Mouse (Mus musculus) forebrain, embryonic 11.5 days (tissue): Measurements from ENCODE around the gene Pgam5. TPM values are rescaled to one million over a fixed set of nuclear protein-coding genes. Genes with fewer than 3 reads are reported as not detected.

Experiments
- ATAC-seq: fragments of 200-750 bp; cut with Nextera tagmentation; replicated peaks from 2 replicates; pipeline ENCODE4 v1.8.0; 2017; ENCODE audit warnings: moderate TSS enrichment; ENCODE audit not compliant: low FRiP score
- DNase-seq: peaks from one replicate; pipeline ENCODE4 v3.0.0-alpha.2; 2017; ENCODE audit warnings: low spot score
- H3K27ac ChIP-seq: fragments of 300-500 bp; sonication (generic); 2 replicates; pipeline ENCODE4 v1.5.1; 2014; ENCODE audit warnings: low read depth, low read length
- H3K27me3 ChIP-seq: fragments of 300-500 bp; sonication (generic); 2 replicates; pipeline ENCODE4 v1.6.1; 2014; ENCODE audit warnings: mild to moderate bottlenecking, low read length, mixed read lengths; ENCODE audit not compliant: control insufficient read depth, insufficient read depth
- H3K36me3 ChIP-seq: fragments of 300-500 bp; sonication (generic); 2 replicates; pipeline ENCODE4 v1.6.1; 2014; ENCODE audit warnings: mild to moderate bottlenecking, low read length, moderate library complexity, mixed read lengths; ENCODE audit not compliant: control insufficient read depth, insufficient read depth
- H3K4me1 ChIP-seq: fragments of 300-500 bp; sonication (generic); replicated peaks from 2 replicates; pipeline ENCODE4 v1.6.1; 2014; ENCODE audit warnings: low read length, mixed read lengths; ENCODE audit not compliant: control insufficient read depth, insufficient read depth
- H3K4me2 ChIP-seq: fragments of 300-500 bp; sonication (generic); 2 replicates; pipeline ENCODE4 v1.6.1; 2014; ENCODE audit warnings: low read depth, mild to moderate bottlenecking, low read length, moderate library complexity, mixed read lengths; ENCODE audit not compliant: severe bottlenecking
- H3K4me3 ChIP-seq: fragments of 300-500 bp; sonication (generic); 2 replicates; pipeline ENCODE4 v1.5.1; 2014; ENCODE audit warnings: low read depth, low read length
- H3K9ac ChIP-seq: fragments of 300-500 bp; sonication (generic); 2 replicates; pipeline ENCODE4 v1.6.1; 2014; ENCODE audit warnings: low read length
- H3K9me3 ChIP-seq: fragments of 300-500 bp; sonication (generic); 2 replicates; pipeline ENCODE4 v1.6.1; 2016; ENCODE audit warnings: low read length, mixed read lengths; ENCODE audit not compliant: control insufficient read depth
- WGBS: fragments of 180-500 bp; shearing (Covaris S2); extraction: QIAGEN DNeasy Blood & Tissue Kit; methylation state at CpG from one replicate; pipeline ENCODE4 v1.1.7; 2014; 5-methylcytosine and 5-hydroxymethylcytosine counted together
- polyA plus RNA-seq: library from polyadenylated mRNA; unstranded; fragments of >200 nt; fragmentation: Nextera tagmentation; extraction: Ambion mirVana; gene quantifications from 2 replicates; pipeline ENCODE4 v1.2.1, GENCODE M21; 2014

The Pgam5 gene
- polyA plus RNA-seq, 1 experiment from 2014 or later: 92.4 TPM

DNA sequence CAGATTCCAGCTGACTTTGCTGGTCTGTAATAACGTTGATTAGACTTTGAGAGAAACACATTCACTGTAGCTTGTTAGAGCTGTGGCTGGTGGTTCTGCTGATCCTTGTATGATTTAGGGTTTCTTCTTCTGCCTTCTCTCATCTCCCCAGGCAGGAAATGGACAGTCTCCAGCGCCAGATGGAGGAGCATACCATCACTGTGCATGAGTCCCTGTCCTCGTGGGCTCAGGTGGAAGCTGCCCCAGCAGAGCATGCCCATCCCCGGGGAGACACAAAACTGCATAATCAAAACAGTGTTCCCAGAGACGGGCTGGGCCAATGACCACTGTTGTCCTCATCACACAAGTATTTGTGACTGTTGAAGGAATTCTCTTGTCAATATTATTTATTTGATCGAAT lies 47.0 kb downstream of the Pgam5 start:
- H3K4me2 ChIP-seq: no peak overlapping the region
- H3K4me3 ChIP-seq: no peak overlapping the region
- no peaks in the 10 kb centered on the region for H3K9me3 ChIP-seq
- H3K27me3 ChIP-seq: no peaks in the 10 kb centered on the region
- no peak overlapping the region for H3K9ac ChIP-seq
- ATAC-seq: no peak
- no peaks in the 10 kb centered on the region for H3K4me1 ChIP-seq
- WGBS: 86% methylated on average over 6 of the region's 6 CpGs
- H3K36me3 ChIP-seq: no peaks in the 10 kb centered on the region; the same call in 1 of the 2 replicates
- no peak for DNase-seq
- no peak overlapping the region for H3K27ac ChIP-seq

DNA sequence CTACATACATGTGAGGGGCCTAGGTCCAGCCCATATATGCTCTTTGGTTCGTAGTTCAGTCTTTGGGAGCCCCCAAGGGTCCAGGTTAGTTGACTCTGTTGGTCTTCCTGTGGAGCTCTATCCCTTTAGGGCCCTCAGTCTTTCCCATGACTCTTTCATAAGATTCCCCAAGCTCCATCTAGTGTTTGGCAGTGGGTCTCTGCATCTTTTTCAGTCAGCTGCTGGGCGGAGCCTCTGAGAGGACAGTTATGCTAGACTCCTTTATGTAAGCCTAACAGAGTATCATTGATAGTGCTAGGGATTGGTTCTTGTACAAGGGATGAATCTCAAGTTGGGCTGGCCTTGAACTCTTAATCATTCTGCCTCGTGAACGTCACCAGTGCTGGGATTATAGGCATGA lies 49.4 kb downstream of the Pgam5 start:
- Histone ChIP-seq H3K9me3 (no peaks in the 10 kb centered on the region), H3K27me3 (no peaks in the 10 kb centered on the region), H3K36me3 (peaks cover 5% of the 10 kb centered on the region; the same call in 1 of the 2 replicates), H3K4me3 (no peak overlapping the region), H3K9ac (no peak overlapping the region), H3K27ac (no peak overlapping the region), H3K4me1 (no peaks in the 10 kb centered on the region), H3K4me2 (no peak overlapping the region)
- WGBS: 94% methylated on average over 4 of the region's 4 CpGs
- ATAC-seq (no peak), DNase-seq (no peak)

- H3K36me3 ChIP-seq: peaks cover 7% of the 10 kb centered on the region; the same call in 1 of the 2 replicates
- no peaks in the 10 kb centered on the region for H3K27me3 ChIP-seq
- H3K4me3 ChIP-seq: no peak overlapping the region
- 91% methylated on average over 3 of the region's 3 CpGs for WGBS
- no peak overlapping the region for H3K9ac ChIP-seq
- H3K9me3 ChIP-seq: no peaks in the 10 kb centered on the region
- no peak overlapping the region for H3K27ac ChIP-seq
- H3K4me1 ChIP-seq: no peaks in the 10 kb centered on the region
- DNase-seq (no peak), ATAC-seq (no peak)
- H3K4me2 ChIP-seq: no peak overlapping the region
Measured at GRCm38 (mm10) chr5:110216780-110217179, 52.9 kb downstream of the Pgam5 start.

- 93% methylated on average over 2 of the region's 2 CpGs for WGBS
- no peak for DNase-seq
- Histone ChIP-seq H3K4me1 (no peaks in the 10 kb centered on the region), H3K27me3 (no peaks in the 10 kb centered on the region), H3K9me3 (no peaks in the 10 kb centered on the region), H3K9ac (no peak overlapping the region), H3K36me3 (peaks cover 12% of the 10 kb centered on the region; the same call in 1 of the 2 replicates), H3K27ac (no peak overlapping the region), H3K4me2 (no peak overlapping the region), H3K4me3 (no peak overlapping the region)
- no peak for ATAC-seq
Measured at GRCm38 (mm10) chr5:110211312-110211711, 58.4 kb downstream of the Pgam5 start.

Other genes starting within 250 kb of the Pgam5 start
- 5.7 and 6.4 TPM in 2 replicates for gene Gm17655, start 197.4 kb downstream of the Pgam5 start, polyA plus RNA-seq
- gene Gm35315, start 175.5 kb downstream of the Pgam5 start, polyA plus RNA-seq: 1.3 and 2.7 TPM in 2 replicates
- 0.43 and 1.3 TPM in 2 replicates for gene Plcxd1, start 169.9 kb downstream of the Pgam5 start, polyA plus RNA-seq
- gene Gtpbp6, start 161.7 kb downstream of the Pgam5 start, polyA plus RNA-seq: 24.4 and 28.2 TPM in 2 replicates
- 6.3 and 6.4 TPM in 2 replicates for gene Zfp605, start 159.8 kb downstream of the Pgam5 start, polyA plus RNA-seq
- 64.1 and 69.2 TPM in 2 replicates for gene Chfr, start 134.1 kb downstream of the Pgam5 start, polyA plus RNA-seq
- 20.0 and 20.7 TPM in 2 replicates for gene Golga3, start 93.2 kb downstream of the Pgam5 start, polyA plus RNA-seq
- gene Ankle2, start 38.9 kb downstream of the Pgam5 start, polyA plus RNA-seq: 39.0 and 48.6 TPM in 2 replicates
- gene Pxmp2, start 16.3 kb upstream of the Pgam5 start, polyA plus RNA-seq: 10.7 and 12.2 TPM in 2 replicates
- gene Pole, start 16.4 kb upstream of the Pgam5 start, polyA plus RNA-seq: 49.8 and 50.7 TPM in 2 replicates
- 1.0 and 1.3 TPM in 2 replicates for gene P2rx2, start 73.3 kb upstream of the Pgam5 start, polyA plus RNA-seq
- not detected in 2 replicates for gene Lrcol1, start 74.8 kb upstream of the Pgam5 start, polyA plus RNA-seq
- 39.5 and 41.1 TPM in 2 replicates for gene Fbrsl1, start 178.6 kb upstream of the Pgam5 start, polyA plus RNA-seq